Mouse (Mus musculus): Measurements from ENCODE around the gene Actl6b. TPM values are rescaled to one million over a fixed set of nuclear protein-coding genes. Genes with fewer than 3 reads are reported as not detected.
"Not testable (repeated sequence)": the region's sequence is repeated elsewhere in the genome, so short reads cannot be mapped to it uniquely, and the experiment has no call there.

The Actl6b gene
- polyA plus RNA-seq, 1 experiment from 2014 or later: 0.71 TPM

- Histone ChIP-seq H3K36me3 (peaks cover 18% of the 10 kb centered on the region), H3K27me3 (no peaks in the 10 kb centered on the region), H3K9me3 (no peaks in the 10 kb centered on the region), H3K9ac (peak overlapping the region; percentile 29), H3K27ac (peak overlapping the region; percentile 93), H3K4me2 (peak overlapping the region; percentile 55), H3K4me1 (peaks cover 54% of the 10 kb centered on the region), H3K4me3 (peak overlapping the region; percentile 38)
- peak; percentile 60; the same call in 1 of the 2 replicates for ATAC-seq (ENCODE audit: borderline replicate concordance, extremely low read depth, low FRiP score, low TSS enrichment)
- 3% methylated on average over 11 of the region's 12 CpGs for WGBS
Observed at GRCm38 (mm10) chr5:137610548-137611244, 57.4 kb downstream of the Actl6b start.

GRCm38 (mm10) chr5:137611245-137611602 is 57.9 kb downstream of the Actl6b start:
- ATAC-seq (ENCODE audit: borderline replicate concordance, extremely low read depth, low FRiP score, low TSS enrichment): peak; percentile 82
- no peaks in the 10 kb centered on the region for H3K27me3 ChIP-seq

GRCm38 (mm10) chr5:137613076-137613475 is 59.8 kb downstream of the Actl6b start:
- no peak for ATAC-seq (ENCODE audit: borderline replicate concordance, extremely low read depth, low FRiP score, low TSS enrichment)
- WGBS: 72% methylated on average over 5 of the region's 5 CpGs
- Histone ChIP-seq H3K9me3 (no peaks in the 10 kb centered on the region), H3K36me3 (no peaks in the 10 kb centered on the region), H3K4me2 (no peak overlapping the region), H3K27ac (no peak overlapping the region), H3K27me3 (no peaks in the 10 kb centered on the region), H3K9ac (no peak overlapping the region), H3K4me1 (peaks cover 49% of the 10 kb centered on the region), H3K4me3 (no peak overlapping the region)

More at GRCm38 (mm10) chr5:137611245-137611602, 57.9 kb downstream of the Actl6b start:
- Histone ChIP-seq H3K9ac (peak overlapping the region; percentile 29; the same call in 1 of the 2 replicates), H3K4me2 (peak overlapping the region; percentile 55), H3K36me3 (peaks cover 15% of the 10 kb centered on the region), H3K9me3 (no peaks in the 10 kb centered on the region), H3K4me3 (peak overlapping the region; percentile 38), H3K4me1 (peaks cover 54% of the 10 kb centered on the region), H3K27ac (peak overlapping the region; percentile 93)
- 5% methylated on average over 6 of the region's 6 CpGs for WGBS

GRCm38 (mm10) chr5:137613550-137613949 is 60.2 kb downstream of the Actl6b start, which contains the start of gene Pcolce:
Gene Pcolce, minus strand, starts transcription at chr5:137613784.
- Histone ChIP-seq H3K4me2 (no peak within 1 kb of the TSS), H3K27me3 (no peaks in the 10 kb centered on the region), H3K4me3 (no peak within 1 kb of the TSS), H3K27ac (no peak within 1 kb of the TSS), H3K4me1 (peaks cover 44% of the 10 kb centered on the region), H3K9ac (no peak within 1 kb of the TSS), H3K36me3 (no peaks in the 10 kb centered on the region), H3K9me3 (no peaks in the 10 kb centered on the region)
- no peak for ATAC-seq (ENCODE audit: borderline replicate concordance, extremely low read depth, low FRiP score, low TSS enrichment)
- 46% methylated on average over 11 of the region's 11 CpGs for WGBS

- not testable (repeated sequence) for H3K27ac ChIP-seq; H3K4me2 ChIP-seq; H3K9ac ChIP-seq; H3K27me3 ChIP-seq; ATAC-seq (ENCODE audit: borderline replicate concordance, extremely low read depth, low FRiP score, low TSS enrichment); H3K36me3 ChIP-seq; H3K9me3 ChIP-seq; H3K4me3 ChIP-seq
- peaks cover 32% of the 10 kb centered on the region for H3K4me1 ChIP-seq
- 62% methylated on average over 2 of the region's 2 CpGs for WGBS
Observed at GRCm38 (mm10) chr5:137614921-137615320, 61.6 kb downstream of the Actl6b start.

GRCm38 (mm10) chr5:137615347-137615746 is 62.0 kb downstream of the Actl6b start:
- H3K27ac ChIP-seq: no peak overlapping the region
- WGBS: 74% methylated on average over 7 of the region's 7 CpGs
- H3K27me3 ChIP-seq: no peaks in the 10 kb centered on the region
- H3K4me2 ChIP-seq: no peak overlapping the region
- no peaks in the 10 kb centered on the region for H3K9me3 ChIP-seq
- H3K4me3 ChIP-seq: no peak overlapping the region
- ATAC-seq (ENCODE audit: borderline replicate concordance, extremely low read depth, low FRiP score, low TSS enrichment): no peak
- no peaks in the 10 kb centered on the region for H3K36me3 ChIP-seq
- peaks cover 28% of the 10 kb centered on the region for H3K4me1 ChIP-seq
- H3K9ac ChIP-seq: no peak overlapping the region

Small RNA genes within 50 kb of the gene (microRNA-seq; reads per million reads assigned to microRNA genes)
- gene Mir6418: not detected

Other genes with a start within 250 kb of the Actl6b start
- 145 and 155 TPM in 2 replicates for gene Srrt, start 245.8 kb upstream of the Actl6b start, polyA plus RNA-seq (2015; fragmentation: Nextera tagmentation; extraction: Ambion mirVana)
- gene Trip6, start 239.1 kb upstream of the Actl6b start, polyA plus RNA-seq (2015; fragmentation: Nextera tagmentation; extraction: Ambion mirVana): 95.9 and 96.3 TPM in 2 replicates
- gene Slc12a9, start 219.9 kb upstream of the Actl6b start, polyA plus RNA-seq (2015; fragmentation: Nextera tagmentation; extraction: Ambion mirVana): 12.0 and 13.0 TPM in 2 replicates
- gene Ephb4, start 203.4 kb upstream of the Actl6b start, polyA plus RNA-seq (2015; fragmentation: Nextera tagmentation; extraction: Ambion mirVana): 57.5 and 58.9 TPM in 2 replicates
- 0.26 and 0.35 TPM in 2 replicates for gene Zan, start 76.5 kb upstream of the Actl6b start, polyA plus RNA-seq (2015; fragmentation: Nextera tagmentation; extraction: Ambion mirVana)
- 54.1 and 58.4 TPM in 2 replicates for gene Pop7, start 51.0 kb upstream of the Actl6b start, polyA plus RNA-seq (2015; fragmentation: Nextera tagmentation; extraction: Ambion mirVana)
- gene Gigyf1, start 35.0 kb upstream of the Actl6b start, polyA plus RNA-seq (2015; fragmentation: Nextera tagmentation; extraction: Ambion mirVana): 11.8 and 12.1 TPM in 2 replicates
- 0.55 and 0.66 TPM in 2 replicates for gene Epo, start 20.3 kb upstream of the Actl6b start, polyA plus RNA-seq (2015; fragmentation: Nextera tagmentation; extraction: Ambion mirVana)
- 414 and 437 TPM in 2 replicates for gene Gnb2, start 20.0 kb upstream of the Actl6b start, polyA plus RNA-seq (2015; fragmentation: Nextera tagmentation; extraction: Ambion mirVana)
- 0.31 and 0.40 TPM in 2 replicates for gene Tfr2, start 16.3 kb downstream of the Actl6b start, polyA plus RNA-seq (2015; fragmentation: Nextera tagmentation; extraction: Ambion mirVana)
- 31.6 and 32.8 TPM in 2 replicates for gene Mospd3, start 47.5 kb downstream of the Actl6b start, polyA plus RNA-seq (2015; fragmentation: Nextera tagmentation; extraction: Ambion mirVana)
- gene Pcolce, start 60.3 kb downstream of the Actl6b start, polyA plus RNA-seq (2015; fragmentation: Nextera tagmentation; extraction: Ambion mirVana): 130 TPM in 2 replicates
- gene Fbxo24, start 75.5 kb downstream of the Actl6b start, polyA plus RNA-seq (2015; fragmentation: Nextera tagmentation; extraction: Ambion mirVana): 0.08 and 0.21 TPM in 2 replicates
- 35.7 and 37.1 TPM in 2 replicates for gene Lrch4, start 75.6 kb downstream of the Actl6b start, polyA plus RNA-seq (2015; fragmentation: Nextera tagmentation; extraction: Ambion mirVana)
- 9.4 and 9.6 TPM in 2 replicates for gene Gm20605, start 75.7 kb downstream of the Actl6b start, polyA plus RNA-seq (2015; fragmentation: Nextera tagmentation; extraction: Ambion mirVana)
- gene Sap25, start 87.8 kb downstream of the Actl6b start, polyA plus RNA-seq (2015; fragmentation: Nextera tagmentation; extraction: Ambion mirVana): 6.5 and 8.3 TPM in 2 replicates
- 0.06 TPM in 1 of 2 replicates, not detected in the other for gene Irs3, start 92.2 kb downstream of the Actl6b start, polyA plus RNA-seq (2015; fragmentation: Nextera tagmentation; extraction: Ambion mirVana)
- 15.5 and 16.7 TPM in 2 replicates for gene Agfg2, start 131.2 kb downstream of the Actl6b start, polyA plus RNA-seq (2015; fragmentation: Nextera tagmentation; extraction: Ambion mirVana)
- 1.6 and 1.8 TPM in 2 replicates for gene Nyap1, start 188.1 kb downstream of the Actl6b start, polyA plus RNA-seq (2015; fragmentation: Nextera tagmentation; extraction: Ambion mirVana)
- 136 and 150 TPM in 2 replicates for gene Tsc22d4, start 192.2 kb downstream of the Actl6b start, polyA plus RNA-seq (2015; fragmentation: Nextera tagmentation; extraction: Ambion mirVana)
- gene Ppp1r35, start 225.3 kb downstream of the Actl6b start, polyA plus RNA-seq (2015; fragmentation: Nextera tagmentation; extraction: Ambion mirVana): 33.7 and 33.9 TPM in 2 replicates
- 11.5 and 12.3 TPM in 2 replicates for gene Mepce, start 234.1 kb downstream of the Actl6b start, polyA plus RNA-seq (2015; fragmentation: Nextera tagmentation; extraction: Ambion mirVana)
- 23.1 and 28.2 TPM in 2 replicates for gene Zcwpw1, start 234.3 kb downstream of the Actl6b start, polyA plus RNA-seq (2015; fragmentation: Nextera tagmentation; extraction: Ambion mirVana)

Measured in lung, embryonic 15.5 days (tissue).